Mouse (Mus musculus): ENCODE measurements around the gene AU021092. TPM values are rescaled to one million over a fixed set of nuclear protein-coding genes. Genes with fewer than 3 reads are reported as not detected.
"Not testable (repeated sequence)": the region's sequence is repeated elsewhere in the genome, so short reads cannot be mapped to it uniquely, and the experiment has no call there.

Gene AU021092
- polyA plus RNA-seq, 1 experiment from 2014 or later = 3.0 TPM

- 82% methylated on average over 4 of the region's 4 CpGs for WGBS
- Histone ChIP-seq H3K4me2 (no peak overlapping the region), H3K36me3 (peaks cover 88% of the 10 kb centered on the region), H3K4me1 (no peaks in the 10 kb centered on the region), H3K4me3 (no peak overlapping the region), H3K9me3 (no peaks in the 10 kb centered on the region), H3K27me3 (replicated peaks) (no peaks in the 10 kb centered on the region), H3K27ac (replicated peaks) (no peak overlapping the region), H3K9ac (no peak overlapping the region)
- no peak for ATAC-seq (ENCODE audit: extremely low read depth, insufficient number of reproducible peaks, low FRiP score, low TSS enrichment)
Observed at GRCm38 (mm10) chr16:5242355-5242754, 20.3 kb upstream of the AU021092 start.

- WGBS = 2% methylated on average over 47 of the region's 47 CpGs
Observed at GRCm38 (mm10) chr16:5233418-5234313, 11.6 kb upstream of the AU021092 start, which contains the start of gene Alg1. Gene Alg1, plus strand, starts transcription at chr16:5233621.

GRCm38 (mm10) chr16:5232982-5233381 lies 10.9 kb upstream of the AU021092 start:
- ATAC-seq (ENCODE audit: extremely low read depth, insufficient number of reproducible peaks, low FRiP score, low TSS enrichment) = no peak
- 69% methylated on average over 4 of the region's 4 CpGs for WGBS

More at GRCm38 (mm10) chr16:5233418-5234313, 11.6 kb upstream of the AU021092 start, which contains the start of gene Alg1:
- Histone ChIP-seq H3K27me3 (replicated peaks) (no peaks in the 10 kb centered on the region), H3K4me1 (peaks cover 12% of the 10 kb centered on the region), H3K9ac (peak within 1 kb of the TSS; percentile 87), H3K36me3 (peaks cover 14% of the 10 kb centered on the region), H3K9me3 (no peaks in the 10 kb centered on the region), H3K27ac (replicated peaks) (peak within 1 kb of the TSS; percentile 63), H3K4me2 (peak within 1 kb of the TSS; percentile 74), H3K4me3 (peak within 1 kb of the TSS; percentile 82)
- peak; percentile 93 for ATAC-seq (ENCODE audit: extremely low read depth, insufficient number of reproducible peaks, low FRiP score, low TSS enrichment)

GRCm38 (mm10) chr16:5228103-5228502 lies 6.0 kb upstream of the AU021092 start:
- not testable (repeated sequence) for H3K4me2 ChIP-seq; ATAC-seq (ENCODE audit: extremely low read depth, insufficient number of reproducible peaks, low FRiP score, low TSS enrichment); H3K4me3 ChIP-seq; H3K27ac ChIP-seq (replicated peaks); H3K27me3 ChIP-seq (replicated peaks); H3K36me3 ChIP-seq; H3K9ac ChIP-seq; H3K4me1 ChIP-seq; H3K9me3 ChIP-seq
- 80% methylated on average over 3 of the region's 3 CpGs for WGBS

More at GRCm38 (mm10) chr16:5232982-5233381, 10.9 kb upstream of the AU021092 start:
- no peak overlapping the region for H3K27ac ChIP-seq (replicated peaks)
- H3K9ac ChIP-seq = no peak overlapping the region
- H3K36me3 ChIP-seq = 0 out of 2 replicates have a peak, but pooled peaks cover 7% of the 10 kb centered on the region
- H3K4me3 ChIP-seq = peak overlapping the region; percentile 82
- peaks cover 12% of the 10 kb centered on the region for H3K4me1 ChIP-seq
- peak overlapping the region; percentile 74 for H3K4me2 ChIP-seq
- no peaks in the 10 kb centered on the region for H3K27me3 ChIP-seq (replicated peaks)
- no peaks in the 10 kb centered on the region for H3K9me3 ChIP-seq

- not testable (repeated sequence) for H3K4me1 ChIP-seq; H3K9me3 ChIP-seq; H3K27me3 ChIP-seq (replicated peaks); H3K4me3 ChIP-seq; H3K4me2 ChIP-seq; ATAC-seq (ENCODE audit: extremely low read depth, insufficient number of reproducible peaks, low FRiP score, low TSS enrichment); H3K36me3 ChIP-seq; H3K9ac ChIP-seq
- H3K27ac ChIP-seq (replicated peaks) = 0 out of 2 replicates have a peak overlapping the region, but pooled peaks have one; percentile 39
- WGBS = 67% methylated on average over 19 of the region's 19 CpGs
Observed at GRCm38 (mm10) chr16:5227501-5227900, 5.4 kb upstream of the AU021092 start.

GRCm38 (mm10) chr16:5226534-5226933 lies 4.4 kb upstream of the AU021092 start:
- H3K27me3 ChIP-seq (replicated peaks); H3K4me3 ChIP-seq; H3K27ac ChIP-seq (replicated peaks); H3K9me3 ChIP-seq; H3K9ac ChIP-seq; ATAC-seq (ENCODE audit: extremely low read depth, insufficient number of reproducible peaks, low FRiP score, low TSS enrichment); H3K36me3 ChIP-seq; H3K4me1 ChIP-seq: not testable (repeated sequence)
- WGBS = 5% methylated on average over 1 of the region's 1 CpGs
- peak overlapping the region; percentile 41; the same call in 1 of the 2 replicates for H3K4me2 ChIP-seq

- WGBS = 53% methylated on average over 4 of the region's 4 CpGs
- ATAC-seq (ENCODE audit: extremely low read depth, insufficient number of reproducible peaks, low FRiP score, low TSS enrichment) = no peak
- no peak overlapping the region for H3K4me3 ChIP-seq
- H3K4me2 ChIP-seq = no peak overlapping the region
- no peaks in the 10 kb centered on the region for H3K9me3 ChIP-seq
- no peaks in the 10 kb centered on the region for H3K36me3 ChIP-seq
- H3K9ac ChIP-seq = no peak overlapping the region
- H3K27me3 ChIP-seq (replicated peaks) = 0 out of 2 replicates have a peak, but pooled peaks cover 7% of the 10 kb centered on the region
- no peak overlapping the region for H3K27ac ChIP-seq (replicated peaks)
- peaks cover 9% of the 10 kb centered on the region for H3K4me1 ChIP-seq
Observed at GRCm38 (mm10) chr16:5221403-5221802, 696 bp downstream of the AU021092 start.

GRCm38 (mm10) chr16:5217341-5218133 lies 4.6 kb downstream of the AU021092 start:
- ATAC-seq (ENCODE audit: extremely low read depth, insufficient number of reproducible peaks, low FRiP score, low TSS enrichment) = no peak

GRCm38 (mm10) chr16:5216686-5217085 lies 5.4 kb downstream of the AU021092 start:
- Histone ChIP-seq H3K4me3 (no peak overlapping the region), H3K27me3 (replicated peaks) (0 out of 2 replicates have a peak, but pooled peaks cover 7% of the 10 kb centered on the region), H3K4me1 (peaks cover 11% of the 10 kb centered on the region), H3K36me3 (no peaks in the 10 kb centered on the region), H3K9me3 (no peaks in the 10 kb centered on the region), H3K27ac (replicated peaks) (no peak overlapping the region), H3K4me2 (no peak overlapping the region), H3K9ac (no peak overlapping the region)
- no peak for ATAC-seq (ENCODE audit: extremely low read depth, insufficient number of reproducible peaks, low FRiP score, low TSS enrichment)
- 54% methylated on average over 6 of the region's 6 CpGs for WGBS

More at GRCm38 (mm10) chr16:5217341-5218133, 4.6 kb downstream of the AU021092 start:
- Histone ChIP-seq H3K4me3 (no peak overlapping the region), H3K9ac (no peak overlapping the region), H3K4me1 (peaks cover 11% of the 10 kb centered on the region), H3K36me3 (no peaks in the 10 kb centered on the region), H3K27me3 (replicated peaks) (0 out of 2 replicates have a peak, but pooled peaks cover 7% of the 10 kb centered on the region), H3K4me2 (no peak overlapping the region), H3K27ac (replicated peaks) (no peak overlapping the region), H3K9me3 (no peaks in the 10 kb centered on the region)
- WGBS = 60% methylated on average over 5 of the region's 5 CpGs

- H3K9ac ChIP-seq = no peak overlapping the region
- ATAC-seq (ENCODE audit: extremely low read depth, insufficient number of reproducible peaks, low FRiP score, low TSS enrichment) = no peak
- H3K36me3 ChIP-seq = no peaks in the 10 kb centered on the region
- peaks cover 11% of the 10 kb centered on the region for H3K4me1 ChIP-seq
- no peak overlapping the region for H3K27ac ChIP-seq (replicated peaks)
- no peak overlapping the region for H3K4me2 ChIP-seq
- H3K9me3 ChIP-seq = no peaks in the 10 kb centered on the region
- WGBS = 76% methylated on average over 2 of the region's 2 CpGs
- H3K4me3 ChIP-seq = no peak overlapping the region
- 0 out of 2 replicates have a peak, but pooled peaks cover 7% of the 10 kb centered on the region for H3K27me3 ChIP-seq (replicated peaks)
Observed at GRCm38 (mm10) chr16:5214126-5214525, 8.0 kb downstream of the AU021092 start.

GRCm38 (mm10) chr16:5212150-5212549 lies 9.9 kb downstream of the AU021092 start:
- ATAC-seq (ENCODE audit: extremely low read depth, insufficient number of reproducible peaks, low FRiP score, low TSS enrichment) = no peak
- Histone ChIP-seq H3K4me1 (peaks cover 9% of the 10 kb centered on the region), H3K4me2 (no peak overlapping the region), H3K9ac (no peak overlapping the region), H3K27me3 (replicated peaks) (no peaks in the 10 kb centered on the region), H3K36me3 (no peaks in the 10 kb centered on the region), H3K27ac (replicated peaks) (no peak overlapping the region), H3K9me3 (no peaks in the 10 kb centered on the region), H3K4me3 (no peak overlapping the region)
- 69% methylated on average over 3 of the region's 3 CpGs for WGBS

Data from heart, embryonic 13.5 days (tissue).